Mouse (Mus musculus): ENCODE measurements around the gene Zmiz1.

Zmiz1 gene

GRCm38 (mm10) chr14:25474017-25474416 is 15.0 kb downstream of the Zmiz1 start:
- DNase-seq: no peak

DNA sequence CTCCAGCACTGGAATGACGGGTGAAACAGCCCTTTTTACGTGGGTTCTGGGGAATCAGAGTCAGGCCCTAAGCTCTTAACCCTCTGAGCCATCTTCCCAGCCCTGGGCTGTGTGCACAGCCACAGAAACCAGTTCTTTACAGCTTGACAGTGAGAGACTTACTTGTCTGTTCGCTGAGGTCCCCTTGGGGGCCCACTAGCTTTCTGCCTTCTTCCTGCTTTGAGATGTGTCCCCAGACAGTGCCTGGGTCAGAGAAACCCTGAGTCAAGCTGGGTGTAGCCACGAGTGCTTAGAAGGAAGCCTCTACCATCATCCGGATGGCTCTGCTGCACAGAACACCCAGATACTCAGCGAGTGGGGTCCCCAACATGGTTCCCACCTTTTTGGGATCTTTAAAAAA is 15.7 kb downstream of the Zmiz1 start:
- DNase-seq: no peak

GRCm38 (mm10) chr14:25476048-25476447 is 17.1 kb downstream of the Zmiz1 start:
- DNase-seq: no peak

- no peak for DNase-seq
Observed at GRCm38 (mm10) chr14:25476453-25476852, 17.5 kb downstream of the Zmiz1 start.

GRCm38 (mm10) chr14:25477268-25477667 is 18.3 kb downstream of the Zmiz1 start:
- DNase-seq: no peak

DNA sequence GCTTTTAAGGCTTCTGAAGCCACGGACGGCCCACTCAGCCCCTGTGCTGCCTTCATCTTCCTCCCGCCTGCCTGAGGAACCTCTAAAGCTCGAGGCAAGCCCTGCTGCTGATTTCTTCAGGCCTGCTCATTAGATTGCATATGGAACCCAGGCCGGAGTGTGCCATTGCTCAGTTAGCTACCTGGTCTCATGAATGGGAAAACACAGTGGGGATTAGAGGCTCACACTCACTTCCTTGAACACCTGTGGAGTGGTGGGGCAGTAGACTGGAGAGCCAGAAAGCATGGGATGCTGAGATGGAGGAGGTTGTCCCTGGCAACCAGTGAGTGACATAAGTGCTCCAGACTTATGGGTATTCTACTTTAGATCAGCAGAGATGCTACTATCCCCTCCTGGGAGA is 19.3 kb downstream of the Zmiz1 start:
- DNase-seq: no peak

DNA sequence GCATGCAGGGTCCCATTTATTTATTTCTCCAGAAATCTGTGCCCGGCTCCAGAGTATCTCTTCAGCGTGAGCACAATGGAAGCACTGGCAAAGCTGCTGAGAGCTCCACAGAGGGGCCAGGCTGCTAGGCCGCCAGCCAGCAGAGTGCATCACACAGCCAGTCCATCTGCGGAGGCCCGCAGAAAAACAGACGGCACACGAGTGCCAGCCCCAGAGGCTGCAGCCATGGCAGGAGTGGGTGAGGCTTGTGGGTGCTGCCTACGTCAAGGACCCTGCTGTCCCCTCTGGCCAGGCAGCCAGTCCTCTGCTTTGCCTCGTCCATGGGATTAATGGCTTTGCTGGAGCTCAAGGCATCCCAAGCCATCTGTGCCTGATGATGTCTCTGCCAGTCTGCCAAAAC is 19.8 kb downstream of the Zmiz1 start:
- DNase-seq: no peak

DNA sequence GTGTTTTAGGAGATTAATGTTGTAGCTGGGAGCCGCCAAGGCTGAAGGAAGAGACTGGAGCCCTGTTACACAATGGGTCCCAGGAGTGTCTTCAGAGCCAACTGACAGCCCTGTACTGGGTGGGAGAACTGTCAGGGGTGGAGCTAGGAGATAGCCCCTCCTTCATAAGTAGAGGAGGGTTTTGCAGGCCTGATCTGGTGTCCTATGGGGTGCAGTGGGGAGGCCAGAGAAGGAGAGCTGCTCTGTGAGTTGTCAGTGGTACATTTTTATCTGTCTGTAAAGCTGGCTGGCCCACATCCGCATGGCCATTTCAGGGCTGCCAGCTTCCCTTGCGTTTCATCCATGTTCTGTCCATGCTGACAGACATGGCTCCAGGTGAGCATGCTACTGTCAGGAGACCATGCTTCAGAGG is 20.9 kb downstream of the Zmiz1 start:
- no peak for DNase-seq

DNA sequence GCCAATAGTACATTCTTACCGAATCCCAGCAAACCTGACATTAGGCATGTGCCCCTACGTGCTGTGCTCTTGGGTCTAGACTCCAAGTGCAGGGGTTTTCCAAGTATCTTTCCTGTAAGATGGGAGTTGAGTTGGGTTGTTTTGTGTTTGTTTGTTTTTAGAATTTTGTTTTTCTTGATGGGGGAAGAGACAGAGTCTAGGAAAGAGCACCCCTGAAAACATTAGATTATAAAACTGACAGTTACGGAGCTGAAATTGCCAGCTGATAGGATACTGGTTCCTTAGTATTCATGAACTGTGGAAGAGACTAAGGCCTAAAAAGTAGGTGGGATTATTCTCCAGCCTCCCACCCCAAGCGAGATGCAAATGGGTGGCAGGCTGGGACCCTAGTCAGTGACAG is 21.5 kb downstream of the Zmiz1 start:
- DNase-seq: no peak

DNA sequence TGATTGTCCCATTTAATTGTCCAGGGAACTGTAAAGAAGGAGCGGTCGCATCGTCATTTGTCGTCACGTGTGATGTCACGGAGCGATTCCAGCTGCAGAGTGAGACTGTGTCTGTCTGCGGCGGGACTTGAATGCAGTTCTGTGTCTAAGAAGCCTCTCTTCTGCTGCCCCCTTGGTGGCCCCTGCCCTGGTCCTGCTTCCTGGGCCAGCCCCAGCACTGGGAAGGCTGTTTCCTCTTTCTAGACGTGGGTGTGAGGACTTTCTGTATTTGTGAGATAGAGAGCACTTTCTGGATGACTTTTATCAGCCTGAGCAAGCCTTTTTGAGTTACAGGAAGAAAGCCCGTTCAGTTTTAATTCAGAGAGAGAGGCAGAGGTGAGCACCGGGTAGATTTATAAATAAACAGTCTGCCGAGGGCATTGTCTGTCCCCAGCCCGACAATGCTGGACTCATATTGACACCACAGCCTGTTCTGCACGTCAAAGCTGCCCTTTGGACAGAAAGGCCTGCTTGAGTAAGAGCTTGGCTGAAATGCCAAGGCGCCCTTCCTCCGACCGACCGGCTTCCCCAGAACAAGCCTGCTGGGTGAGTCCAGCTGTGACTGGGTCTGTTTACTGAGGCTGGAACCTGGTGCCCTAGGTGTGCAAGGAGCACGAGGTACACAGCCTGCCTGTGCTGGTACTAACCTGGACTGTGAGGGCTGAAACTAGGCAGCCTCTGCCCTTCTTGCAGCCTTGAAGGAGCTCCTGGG is 22.1 kb downstream of the Zmiz1 start:
- peak; percentile 67 for DNase-seq

GRCm38 (mm10) chr14:25481667-25482331 is 22.8 kb downstream of the Zmiz1 start:
- DNase-seq: no peak

DNA sequence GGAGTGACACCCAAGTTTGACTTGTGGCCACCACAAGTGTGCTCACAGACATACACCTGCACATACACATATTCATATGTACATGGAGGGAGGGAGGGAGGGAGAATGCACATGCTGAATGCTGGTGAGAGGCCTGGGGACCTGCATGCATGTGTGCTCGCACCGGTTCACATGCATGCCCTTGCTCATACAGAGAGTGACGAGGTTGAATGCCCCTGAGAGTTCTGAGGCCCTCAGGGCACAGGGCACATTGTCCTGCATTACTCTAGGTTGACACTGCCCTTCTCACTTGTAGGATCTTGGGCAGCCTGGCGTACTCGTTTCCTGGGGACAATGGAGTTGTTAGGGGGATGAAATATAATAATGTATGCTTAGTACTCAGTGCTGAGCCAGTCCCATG is 23.4 kb downstream of the Zmiz1 start:
- DNase-seq: no peak

DNA sequence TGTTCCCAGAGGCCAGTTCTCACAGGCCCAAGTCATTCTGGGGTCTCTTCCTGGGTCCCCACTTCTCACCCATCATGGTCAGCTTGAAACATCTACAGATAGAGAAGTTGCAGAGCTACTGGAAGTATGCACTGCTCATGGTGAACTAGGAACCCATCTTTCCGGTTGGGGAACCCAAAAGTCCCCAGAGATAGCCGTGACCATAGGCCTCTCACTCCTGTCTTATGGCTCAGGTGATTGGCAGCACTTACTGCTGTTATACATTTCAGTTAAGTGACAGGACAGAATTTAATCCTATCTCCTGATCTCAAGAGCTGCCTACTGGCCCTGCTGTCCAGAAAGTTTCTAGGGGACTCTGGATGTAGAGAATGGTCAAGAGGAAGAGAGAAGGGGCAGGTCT is 24.3 kb downstream of the Zmiz1 start:
- DNase-seq: no peak

DNA sequence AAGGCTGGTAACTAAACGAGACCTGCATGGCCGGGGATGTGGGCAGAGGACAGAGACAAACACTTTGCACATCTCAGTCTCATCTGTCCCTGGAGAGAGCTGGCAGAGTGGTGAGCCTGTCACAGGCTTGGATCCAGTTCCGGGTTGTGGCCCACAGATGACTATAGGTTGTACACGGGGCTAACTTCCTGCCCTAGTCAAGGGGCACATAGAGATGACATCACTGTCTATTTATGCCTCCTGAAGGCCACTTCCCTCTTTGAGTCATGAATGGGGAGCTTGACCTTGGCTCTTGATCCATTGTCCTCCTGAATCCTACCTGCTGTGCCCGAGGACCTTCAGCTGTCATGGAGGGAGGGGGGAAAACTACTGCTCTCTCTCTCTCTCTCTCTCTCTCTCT is 25.1 kb downstream of the Zmiz1 start:
- DNase-seq: peak; percentile 66

- no peak for DNase-seq
Observed at GRCm38 (mm10) chr14:25486220-25486619, 27.2 kb downstream of the Zmiz1 start.

DNA sequence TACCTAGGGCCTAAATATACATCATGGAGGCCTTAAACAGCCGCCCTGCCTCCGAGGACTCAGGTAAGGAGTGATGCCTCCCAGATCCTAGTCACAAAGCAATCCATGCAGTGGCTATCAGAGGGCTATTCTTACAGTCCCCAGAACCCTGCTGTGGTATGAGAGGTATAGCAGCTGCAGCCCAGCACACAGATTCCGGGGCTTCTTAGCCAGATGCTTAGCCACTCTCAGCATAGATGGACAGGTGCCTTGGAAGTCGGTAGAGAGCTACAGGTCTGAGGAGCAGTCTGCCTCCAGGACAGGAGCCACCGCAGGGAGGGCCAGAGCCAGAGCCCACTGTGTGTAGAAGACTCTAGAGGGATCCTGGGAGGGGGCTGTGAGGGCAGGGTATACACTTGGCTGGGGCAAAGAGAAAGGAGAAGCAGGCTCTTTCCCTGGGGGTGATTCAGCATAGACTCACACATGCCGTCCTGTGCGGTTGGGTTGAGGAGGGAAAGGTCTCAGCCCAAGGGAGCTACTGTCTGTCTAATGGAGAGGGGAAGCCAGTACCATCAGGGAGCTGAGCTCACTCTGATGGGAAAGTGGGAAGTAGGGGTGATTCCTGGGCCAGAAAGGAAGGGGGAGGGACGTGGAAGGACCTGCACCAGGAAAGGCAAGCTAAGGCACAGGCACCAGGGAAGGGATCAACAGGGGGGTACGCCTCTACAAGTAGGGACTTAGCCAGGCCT is 27.9 kb downstream of the Zmiz1 start:
- no peak for DNase-seq

DNA sequence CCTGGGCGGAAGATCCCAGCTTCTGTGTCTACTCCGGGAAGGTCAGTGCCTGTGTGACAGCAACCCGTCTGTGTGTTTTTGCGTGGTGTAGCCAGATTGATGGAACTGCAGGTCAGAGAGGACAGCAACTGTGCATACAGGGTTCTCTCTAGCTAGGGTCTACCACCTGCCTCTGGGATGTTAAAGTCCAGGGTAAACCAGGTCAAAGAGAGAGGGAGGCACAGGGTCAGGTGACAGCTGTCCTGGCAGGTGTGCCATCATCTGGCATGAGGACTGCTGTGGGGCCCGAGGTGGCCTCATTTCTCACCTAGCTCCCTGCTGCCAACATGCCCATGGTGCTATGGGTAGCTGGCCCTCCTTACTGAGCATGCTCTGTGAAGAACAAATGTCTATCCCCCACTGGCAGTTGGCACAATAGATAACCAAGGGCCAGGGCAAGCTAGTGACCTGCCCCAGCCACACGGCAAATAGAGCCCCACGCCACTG is 28.5 kb downstream of the Zmiz1 start:
- DNase-seq: no peak

DNA sequence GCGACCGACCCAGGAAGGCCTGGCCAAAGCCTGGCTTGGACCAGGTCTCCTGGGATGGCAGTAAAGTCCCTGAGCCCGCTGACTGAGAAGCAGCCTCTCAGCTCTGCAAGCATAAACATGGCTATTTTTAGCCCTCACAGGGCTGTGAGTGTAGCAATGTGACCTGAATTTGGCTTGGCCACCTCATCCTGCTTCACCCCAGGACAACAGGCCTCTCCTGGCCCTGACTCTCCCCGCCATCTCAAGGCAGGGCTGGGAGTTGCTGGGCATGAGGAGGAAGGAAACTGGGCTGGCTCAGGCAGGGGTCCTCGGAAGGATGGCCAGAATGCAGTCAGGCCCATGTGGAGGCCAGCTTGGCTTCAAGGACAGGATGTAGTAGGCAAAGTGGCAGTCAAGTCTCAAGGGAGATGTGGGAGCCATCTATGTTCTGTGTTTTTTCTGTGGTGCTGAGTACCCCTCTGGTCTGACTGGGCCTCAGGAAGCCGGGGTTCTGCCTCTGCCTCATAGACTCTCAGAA is 29.2 kb downstream of the Zmiz1 start:
- DNase-seq: peak; percentile 44

- no peak for DNase-seq
Observed at GRCm38 (mm10) chr14:25489336-25490078, 30.5 kb downstream of the Zmiz1 start.

DNA sequence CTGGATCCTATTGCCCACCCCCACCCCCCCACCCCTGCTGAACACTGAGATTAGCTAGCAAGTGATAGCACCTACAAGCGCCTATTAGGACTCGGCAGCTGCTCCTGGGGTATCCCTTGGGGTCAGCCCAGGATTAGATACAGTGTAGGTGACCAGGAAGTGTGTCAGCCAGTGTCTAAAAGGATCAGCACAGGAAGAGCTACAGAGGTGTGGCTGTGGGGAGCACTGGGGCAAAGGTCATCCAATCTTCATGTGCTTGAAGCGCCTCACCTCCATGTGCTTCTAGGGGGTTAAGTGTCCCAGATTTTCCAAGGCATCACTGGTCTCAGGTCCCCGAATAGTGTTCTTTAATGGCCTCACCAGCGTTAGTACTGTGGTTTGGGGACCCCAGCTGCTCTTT is 33.0 kb downstream of the Zmiz1 start:
- no peak for DNase-seq

GRCm38 (mm10) chr14:25492567-25493279 is 33.7 kb downstream of the Zmiz1 start:
- no peak for DNase-seq
